Mouse (Mus musculus): ENCODE data around the gene Spock1.

- TF ChIP-seq CHD2 (IDR thresholded peaks at IDR 0.05; ENCODE audit: low read depth, low read length) (no peak), MAFK (IDR thresholded peaks at IDR 0.05; ENCODE audit: insufficient read depth, low read depth, low read length) (no peak), ZNF384 (IDR thresholded peaks at IDR 0.05; ENCODE audit: low read depth, low read length) (no peak), ZC3H11A (IDR thresholded peaks at IDR 0.05; ENCODE audit: borderline replicate concordance, low read depth, low read length) (no peak)
Observed at GRCm38 (mm10) chr13:57585131-57585530, 323.0 kb downstream of the Spock1 start.

Measured in ES-E14 (cell line).